In the genomic region with DNA sequence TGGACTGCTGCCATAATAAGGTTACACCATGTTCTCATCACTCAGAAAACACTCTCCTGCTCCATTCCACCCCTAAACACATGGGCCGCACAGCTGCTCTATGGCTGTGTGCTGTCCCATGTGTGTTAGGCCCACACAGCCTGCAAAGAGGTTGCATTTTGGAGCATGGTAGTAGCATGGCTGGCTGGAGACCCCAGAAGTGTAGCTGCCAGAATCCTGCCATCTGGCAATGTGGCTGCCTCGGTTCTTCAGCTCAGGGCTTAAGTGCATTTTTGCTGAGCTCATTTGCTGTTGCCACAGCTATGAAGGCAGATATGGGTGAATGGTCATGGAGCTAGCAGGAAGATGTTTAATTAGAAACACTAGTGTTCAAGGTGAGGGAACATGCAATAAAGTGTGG, we compare ENCODE assay signal across 11 mouse cellular contexts. TPM values are rescaled to one million over a fixed set of nuclear protein-coding genes. Genes with fewer than 3 reads are reported as not detected.
A peak's percentile ranks its signal among the peaks of the same experiment; 100 is the strongest.
DNase-seq lines count a peak whose midpoint lies in the region; ATAC-seq and TF ChIP-seq lines count a peak whose summit lies in the region.
"Had no signal": no experiment of that assay in that cellular context is flagged by ENCODE, and none has a peak within 500 bp of the region (broad histone marks: within the 10 kb centered on the region; RNA-seq: fewer than 3 reads in every experiment).

No protein-coding gene starts in this region.

- 53% methylated on average over 2 of the region's 2 CpGs for WGBS in forebrain, embryonic 15.5 days
- 52% methylated on average over 2 of the region's 2 CpGs for WGBS in midbrain, postnatal 0 days

- no peaks in the 10 kb centered on the region for H3K9me3 ChIP-seq in forebrain, embryonic 15.5 days
- H3K9me3 ChIP-seq in midbrain, postnatal 0 days (ENCODE audit: low read length), result no peaks in the 10 kb centered on the region

- H3K9ac ChIP-seq in forebrain, embryonic 15.5 days (replicated peaks), result no peak overlapping the region
- no peak overlapping the region for H3K9ac ChIP-seq in midbrain, postnatal 0 days (replicated peaks; ENCODE audit: low read length, poor library complexity, severe bottlenecking)

- TF ChIP-seq CTCF in midbrain, postnatal 0 days (IDR thresholded peaks at IDR 0.05), result no peak

- H3K27me3 ChIP-seq in forebrain, embryonic 15.5 days, result no peaks in the 10 kb centered on the region
- H3K27me3 ChIP-seq in midbrain, postnatal 0 days (ENCODE audit: insufficient read depth, low read length), result no peaks in the 10 kb centered on the region

- H3K27ac ChIP-seq in forebrain, embryonic 15.5 days (replicated peaks), result no peak overlapping the region
- no peak overlapping the region for H3K27ac ChIP-seq in midbrain, postnatal 0 days (ENCODE audit: low read depth, low read length)
- H3K27ac ChIP-seq: kidney, postnatal 0 days had no signal

- DNase-seq in layer of hippocampus, adult 11-12 months (ENCODE audit: low spot score), result peak; percentile 19
- no peak for DNase-seq in layer of hippocampus, adult 9-10 months (ENCODE audit: low spot score)
- DNase-seq in hindlimb bud, embryonic 11.5 days (ENCODE audit: extremely low spot score, low read depth, low spot score), result peak; percentile 14
- peak; percentile 60 for DNase-seq in midbrain, postnatal 0 days (ENCODE audit: low spot score)
- no peak for DNase-seq in gastrocnemius, postnatal 36 days
- no peak for DNase-seq in gastrocnemius, postnatal 25 days
- DNase-seq in thymus, postnatal 4 days, result no peak
- DNase-seq: cerebellum, adult 9-10 months; heart, adult 18-20 months had no signal

- H3K36me3 ChIP-seq in forebrain, embryonic 15.5 days, result no peaks in the 10 kb centered on the region
- no peaks in the 10 kb centered on the region for H3K36me3 ChIP-seq in midbrain, postnatal 0 days (ENCODE audit: insufficient read depth, low read length)

- H3K4me3 ChIP-seq in forebrain, embryonic 15.5 days, result no peak overlapping the region
- H3K4me3 ChIP-seq in midbrain, postnatal 0 days (ENCODE audit: low read depth, low read length), result no peak overlapping the region

- H3K4me2 ChIP-seq in forebrain, embryonic 15.5 days (replicated peaks), result no peak overlapping the region
- no peak overlapping the region for H3K4me2 ChIP-seq in midbrain, postnatal 0 days (ENCODE audit: low read depth, low read length, poor library complexity, severe bottlenecking)

- H3K4me1 ChIP-seq in forebrain, embryonic 15.5 days, result peaks cover 4% of the 10 kb centered on the region; the same call in 1 of the 2 replicates
- no peaks in the 10 kb centered on the region for H3K4me1 ChIP-seq in midbrain, postnatal 0 days (ENCODE audit: insufficient read depth, low read length)

- peak; percentile 63; the same call in 1 of the 2 replicates for ATAC-seq in forebrain, embryonic 15.5 days (replicated peaks)
- no peak for ATAC-seq in midbrain, postnatal 0 days (ENCODE audit: low FRiP score)

- intact Hi-C loops in gastrocnemius, postnatal 36 days (cut with DNase I), result no loop called here

RNA-seq across cellular contexts. Expression of a gene that starts 58.0 kb away (rescaled TPM):
- 6.7 and 6.8 TPM in 2 replicates for polyA plus RNA-seq in forebrain, embryonic 15.5 days (2015; fragmentation: Nextera tagmentation; extraction: Ambion mirVana)
- 9.3 and 10.1 TPM in 2 replicates for total RNA-seq in midbrain, postnatal 0 days (2014; rRNA removed)
- 4.2 and 5.5 TPM in 2 replicates for polyA plus RNA-seq in midbrain, postnatal 0 days (2015; fragmentation: Nextera tagmentation; extraction: Ambion mirVana)
- total RNA-seq in gastrocnemius, postnatal 36 days (2021), result 1 to 10 TPM; 1.1 to 1.3 TPM
- 1 to 10 TPM; 1.3 to 2.0 TPM for total RNA-seq in gastrocnemius, postnatal 25 days (2021)

Comparison
In these comparisons a context has a peak if more than half of its experiments do, and no peak if none do; other contexts are left out.
1. DNase-seq: peak in layer of hippocampus, adult 11-12 months (single experiment), hindlimb bud, embryonic 11.5 days (single experiment) and midbrain, postnatal 0 days (single experiment); none in layer of hippocampus, adult 9-10 months (single experiment), gastrocnemius, postnatal 36 days (0 of 2), gastrocnemius, postnatal 25 days (single experiment) and thymus, postnatal 4 days (single experiment).